Mouse (Mus musculus) embryonic stem cell, embryonic (primary cell): ENCODE data around the gene Zyg11b.

Experiments
- CTCF ChIA-PET, 4 experiments: fragments of 300-600 bp in 2 of 4; fragments of 350-600 bp in 2 of 4; sonication (Branson Sonifier 250); formaldehyde crosslinking; loops; one replicate each; lab custom pipeline; 2022; ENCODE audit warnings: inconsistent platforms in 2 of 4; lab: Charles Lee
- POLR2A ChIA-PET, 4 experiments: fragments of 300-600 bp in 2 of 4; fragments of 350-600 bp in 2 of 4; sonication (Branson Sonifier 250); formaldehyde crosslinking; loops; one replicate each; lab custom pipeline; 2022; ENCODE audit warnings: antibody characterized with exemption in 4 of 4, inconsistent platforms in 1 of 4; lab: Charles Lee

Gene Zyg11b

GRCm38 (mm10) chr4:108253317-108253716 lies 47.6 kb downstream of the Zyg11b start:
- ChIA-PET POLR2A (no interaction called here), CTCF (interaction anchor here in 1 of 4 experiments (1.5 kb wide), 1 partner anchor 70 kb away, joined by 3 read pairs; no protein-coding TSS in a partner anchor)

DNA sequence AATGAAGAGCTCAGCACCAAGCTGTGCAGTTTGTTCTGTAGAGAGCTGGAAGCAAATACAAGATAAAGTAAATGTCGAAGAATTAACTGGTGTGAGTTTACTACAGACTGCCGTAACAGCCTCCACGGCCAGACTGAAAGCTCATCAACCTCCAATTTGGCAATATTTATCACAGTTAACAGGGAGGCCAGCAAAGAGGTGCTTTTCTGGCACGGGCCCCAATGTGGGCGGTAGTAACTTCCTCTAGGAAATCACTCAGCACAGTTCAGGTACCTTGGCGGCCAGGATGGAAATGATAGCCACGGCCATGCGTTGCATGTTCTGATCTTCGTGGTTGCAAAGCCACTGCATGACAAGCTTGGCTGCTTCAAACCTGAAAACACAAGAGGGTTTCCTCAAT lies 50.4 kb downstream of the Zyg11b start:
- ChIA-PET CTCF (interaction anchor here in 1 of 4 experiments (0.6 kb wide), 1 partner anchor 32 kb away, joined by 3 read pairs; no protein-coding TSS in a partner anchor), POLR2A (no interaction called here)

DNA sequence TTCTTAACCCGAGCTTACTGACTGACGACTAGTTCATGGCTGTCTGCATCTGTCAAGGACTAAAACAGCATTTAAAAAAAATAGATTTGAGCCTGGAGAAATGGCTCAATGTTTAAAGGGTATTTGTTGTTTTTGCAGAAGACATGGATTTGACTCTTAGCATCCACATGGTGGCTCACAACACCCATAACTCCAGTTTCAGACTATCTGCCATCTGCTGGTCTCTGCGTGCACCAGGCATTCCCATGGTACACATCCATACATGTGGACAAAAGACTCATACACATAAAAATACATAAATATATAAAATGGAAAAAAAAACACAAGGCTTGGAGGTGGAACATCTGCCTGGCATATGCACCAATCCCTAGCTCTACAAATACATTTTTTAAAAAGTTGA lies 51.6 kb downstream of the Zyg11b start:
- POLR2A ChIA-PET, result interaction anchor here in 1 of 4 experiments (1.3 to 1.4 kb wide), 3 partner anchors 15 to 370 kb away, joined by 3 to 4 read pairs (median 3); partner anchors contain the start of gene Cc2d1b
- CTCF ChIA-PET, result no interaction called here

DNA sequence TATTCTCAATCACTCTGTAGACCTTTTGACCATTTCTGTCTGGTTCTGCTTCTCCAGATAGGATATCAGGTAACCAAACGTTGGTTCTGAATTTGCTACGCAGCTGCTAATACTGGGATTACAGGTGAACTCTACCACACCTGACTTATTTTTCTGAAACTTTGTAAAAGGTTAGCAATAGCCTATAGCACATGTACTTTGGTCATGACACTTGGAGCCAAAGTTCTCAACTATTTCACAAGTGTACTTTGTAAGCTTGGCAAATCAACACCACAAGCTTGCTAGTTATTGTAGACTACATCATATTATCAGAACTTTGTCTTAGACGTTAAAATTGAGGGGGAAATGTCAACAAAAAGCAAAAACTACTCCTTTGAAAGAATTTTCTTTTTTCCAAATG lies 67.2 kb downstream of the Zyg11b start:
- CTCF ChIA-PET, result interaction anchor here in 1 of 4 experiments (0.6 kb wide), 1 partner anchor 22 kb away, joined by 4 read pairs; no protein-coding TSS in a partner anchor
- POLR2A ChIA-PET, result interaction anchor here in 3 of 4 experiments (0.6 to 2.1 kb wide), 12 partner anchors 8 to 220 kb away, joined by 3 to 8 read pairs (median 3); no protein-coding TSS in a partner anchor

GRCm38 (mm10) chr4:108225341-108225872 lies 75.5 kb downstream of the Zyg11b start:
- CTCF ChIA-PET, result no interaction called here
- POLR2A ChIA-PET, result interaction anchor here in 3 of 4 experiments (0.6 to 1.7 kb wide), 8 partner anchors 8 to 99 kb away, joined by 3 to 4 read pairs (median 3); no protein-coding TSS in a partner anchor

GRCm38 (mm10) chr4:108222507-108222906 lies 78.4 kb downstream of the Zyg11b start:
- ChIA-PET CTCF (no interaction called here), POLR2A (interaction anchor here in 2 of 4 experiments (0.7 to 1.7 kb wide), 4 partner anchors 16 to 933 kb away, joined by 3 to 4 read pairs (median 3); partner anchors contain the start of gene Coa7 (in 1 of the 2))

- CTCF ChIA-PET, result interaction anchor here in 3 of 4 experiments (0.6 to 0.8 kb wide), 4 partner anchors 31 to 113 kb away, joined by 3 read pairs; partner anchors contain the start of gene Echdc2 (in 1 of the 3)
- POLR2A ChIA-PET, result interaction anchor here in 3 of 4 experiments (0.6 to 2.6 kb wide), 50 partner anchors 10 to 1279 kb away, joined by 3 to 15 read pairs (median 5); partner anchors contain the start of genes Coa7 (in 2 of the 3), Echdc2 (in 2 of the 3), Gpx7 (in 2 of the 3) and Orc1 (in 2 of the 3)
Measured at GRCm38 (mm10) chr4:108219019-108219418, 81.9 kb downstream of the Zyg11b start.

GRCm38 (mm10) chr4:108217332-108218179 lies 83.3 kb downstream of the Zyg11b start, which contains the start of gene Zyg11a:
Zyg11a (minus strand) TSS chr4:108218048.
- CTCF ChIA-PET, result no interaction called here
- POLR2A ChIA-PET, result interaction anchor here in 3 of 4 experiments (0.6 to 3.5 kb wide), 26 partner anchors 8 to 402 kb away, joined by 3 to 21 read pairs (median 4); partner anchors contain the start of genes Coa7 (in 2 of the 3), Zyg11b (in 2 of the 3), 0610037L13Rik (in 1 of the 3) and Cc2d1b (in 1 of the 3)

DNA sequence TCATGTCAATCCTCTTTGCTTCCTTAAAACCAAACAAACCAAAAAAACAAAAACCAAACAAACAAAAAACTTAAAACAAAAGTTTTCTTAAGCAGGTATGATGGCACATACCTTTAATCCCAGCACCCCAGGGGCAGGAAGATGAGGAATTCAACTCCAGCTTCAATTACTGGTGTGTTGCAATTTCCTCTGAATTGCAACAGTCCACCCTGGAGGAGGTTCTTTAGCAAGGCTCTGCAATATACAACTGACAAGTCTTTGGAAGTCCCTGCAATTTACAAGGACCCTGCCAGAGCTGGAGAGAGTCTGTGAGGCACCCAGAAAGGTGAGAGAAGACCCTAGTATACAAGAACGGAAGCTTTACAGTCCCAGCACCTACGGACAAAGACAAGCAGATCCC lies 87.9 kb downstream of the Zyg11b start:
- CTCF ChIA-PET, result interaction anchor here in 1 of 4 experiments (0.6 kb wide), 1 partner anchor 157 kb away, joined by 3 read pairs; no protein-coding TSS in a partner anchor
- POLR2A ChIA-PET, result interaction anchor here in 1 of 4 experiments (1.3 to 3.0 kb wide), 2 partner anchors 20 to 26 kb away, joined by 5 to 13 read pairs; no protein-coding TSS in a partner anchor

DNA sequence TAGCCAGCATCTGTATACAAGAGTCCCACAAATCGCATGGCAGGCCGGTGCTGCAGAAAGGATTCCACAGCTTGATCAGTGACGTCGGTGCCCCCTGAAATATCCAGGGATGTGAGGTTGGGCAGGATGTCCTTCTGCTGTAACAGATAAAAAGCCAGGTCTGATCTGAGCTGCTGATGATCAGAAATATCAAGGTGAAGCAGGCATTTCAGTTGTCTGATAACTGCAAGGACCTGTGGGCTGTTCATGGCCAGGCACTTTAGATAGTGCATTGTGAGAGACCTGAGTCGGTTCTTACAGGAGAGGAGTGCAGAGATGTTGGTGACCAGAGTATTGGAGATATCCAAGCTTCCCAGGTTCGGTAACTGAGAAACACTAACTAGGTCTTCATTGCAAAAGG lies 96.3 kb downstream of the Zyg11b start:
- CTCF ChIA-PET, result interaction anchor here in 1 of 4 experiments (0.6 kb wide), 1 partner anchor 67 kb away, joined by 10 read pairs; no protein-coding TSS in a partner anchor
- POLR2A ChIA-PET, result interaction anchor here in 2 of 4 experiments (0.5 to 5.5 kb wide), 8 partner anchors 11 to 25 kb away, joined by 3 to 38 read pairs (median 3); partner anchors contain the start of gene Zyg11a (in 1 of the 2)

GRCm38 (mm10) chr4:108199236-108199635 lies 101.7 kb downstream of the Zyg11b start:
- ChIA-PET CTCF (no interaction called here), POLR2A (interaction anchor here in 1 of 4 experiments (0.6 to 2.6 kb wide), 10 partner anchors 9 to 498 kb away, joined by 3 to 13 read pairs (median 4); partner anchors contain the start of gene Zyg11a)

- CTCF ChIA-PET, result no interaction called here
- POLR2A ChIA-PET, result interaction anchor here in 1 of 4 experiments (0.9 to 4.3 kb wide), 7 partner anchors 12 to 211 kb away, joined by 3 to 34 read pairs (median 4); partner anchors contain the start of gene Echdc2
Measured at GRCm38 (mm10) chr4:108196277-108196855, 104.5 kb downstream of the Zyg11b start.

DNA sequence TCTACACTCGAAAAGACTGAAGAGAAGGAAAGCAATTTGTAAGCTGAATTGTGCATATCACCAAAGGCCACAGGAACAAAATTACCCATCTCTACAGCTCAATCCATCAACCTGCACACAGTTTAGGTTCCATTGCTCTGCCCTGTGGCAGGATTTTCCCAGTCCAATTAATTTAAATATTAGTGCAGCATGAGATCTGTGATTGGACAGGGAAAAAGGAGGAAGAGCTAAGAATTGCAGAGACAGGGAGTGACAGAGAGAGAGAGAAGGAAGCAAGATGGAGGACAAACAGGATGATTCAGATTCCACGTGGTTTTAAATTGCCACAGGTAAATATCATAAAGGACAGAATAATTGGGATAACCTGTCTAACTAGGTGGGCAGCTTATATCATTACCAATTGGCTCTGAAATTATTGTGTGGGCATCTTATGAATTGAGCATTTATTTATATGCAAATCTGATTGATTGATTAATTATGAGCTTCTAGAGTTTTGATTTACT lies 108.0 kb downstream of the Zyg11b start:
- ChIA-PET CTCF (interaction anchor here in 1 of 4 experiments (0.6 to 1.8 kb wide), 2 partner anchors 74 to 98 kb away, joined by 3 to 4 read pairs; no protein-coding TSS in a partner anchor), POLR2A (interaction anchor here in 3 of 4 experiments (0.7 to 5.2 kb wide), 35 partner anchors 9 to 830 kb away, joined by 3 to 62 read pairs (median 5); partner anchors contain the start of genes Zyg11a (in 2 of the 3), Echdc2 (in 1 of the 3), Orc1 (in 1 of the 3) and Prpf38a (in 1 of the 3))

- CTCF ChIA-PET, result interaction anchor here in 1 of 4 experiments (1.0 kb wide), 1 partner anchor 17 kb away, joined by 4 read pairs; the partner anchor contains the start of gene Echdc2
- POLR2A ChIA-PET, result interaction anchor here in 3 of 4 experiments (0.5 to 6.0 kb wide), 17 partner anchors 9 to 293 kb away, joined by 3 to 62 read pairs (median 3); partner anchors contain the start of genes 0610037L13Rik (in 1 of the 3), Coa7 (in 1 of the 3) and Echdc2 (in 1 of the 3)
Measured at GRCm38 (mm10) chr4:108182278-108182677, 118.6 kb downstream of the Zyg11b start.
